Mouse (Mus musculus) right cerebral cortex, postnatal 14 days (tissue): ENCODE data around the gene Chsy1.

Source experiments
- DNase-seq: peaks from one replicate; pipeline ENCODE4 v3.0.0; 2022

Chsy1 gene

DNA sequence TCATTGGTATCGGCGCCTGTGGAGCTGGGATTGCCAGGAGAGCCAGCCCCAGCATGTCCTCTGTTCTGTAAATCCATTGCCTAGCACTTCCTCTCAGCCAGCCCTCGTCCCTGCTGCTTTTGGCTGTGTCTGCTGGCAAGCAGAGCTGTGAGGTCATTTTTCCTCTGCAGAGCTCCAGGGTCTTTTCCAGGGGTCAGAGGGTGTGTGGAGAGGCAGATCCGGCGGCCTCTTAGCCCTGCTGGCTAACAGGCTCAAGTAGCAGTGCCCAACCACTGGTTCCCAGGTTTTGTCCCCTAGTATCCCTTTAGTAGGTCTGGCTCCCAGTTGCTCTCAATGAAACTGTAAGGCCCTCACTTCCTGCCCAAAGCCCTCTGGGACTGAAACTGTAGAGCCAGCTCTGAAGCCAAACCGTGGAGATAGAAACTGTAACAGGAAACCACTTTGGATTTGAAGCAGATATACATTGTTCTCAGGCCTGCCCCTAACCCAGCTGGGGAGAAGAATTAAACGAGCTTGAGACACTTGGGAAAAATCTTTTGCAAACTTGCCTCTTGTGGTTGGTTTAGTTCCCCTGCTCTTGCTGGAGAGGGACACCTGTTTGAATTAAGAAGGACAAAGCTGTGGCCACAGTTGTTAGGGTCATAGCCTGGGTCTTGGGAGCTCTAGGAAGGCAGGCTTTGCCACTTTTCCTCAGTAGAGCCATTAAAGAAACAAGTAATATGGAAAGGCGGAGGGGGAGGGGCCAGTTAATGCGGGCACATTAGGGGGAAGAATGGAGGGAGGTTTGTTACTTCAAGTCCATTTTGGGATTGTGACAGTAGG is 109.1 kb downstream of the Chsy1 start:
- no peak for DNase-seq

DNA sequence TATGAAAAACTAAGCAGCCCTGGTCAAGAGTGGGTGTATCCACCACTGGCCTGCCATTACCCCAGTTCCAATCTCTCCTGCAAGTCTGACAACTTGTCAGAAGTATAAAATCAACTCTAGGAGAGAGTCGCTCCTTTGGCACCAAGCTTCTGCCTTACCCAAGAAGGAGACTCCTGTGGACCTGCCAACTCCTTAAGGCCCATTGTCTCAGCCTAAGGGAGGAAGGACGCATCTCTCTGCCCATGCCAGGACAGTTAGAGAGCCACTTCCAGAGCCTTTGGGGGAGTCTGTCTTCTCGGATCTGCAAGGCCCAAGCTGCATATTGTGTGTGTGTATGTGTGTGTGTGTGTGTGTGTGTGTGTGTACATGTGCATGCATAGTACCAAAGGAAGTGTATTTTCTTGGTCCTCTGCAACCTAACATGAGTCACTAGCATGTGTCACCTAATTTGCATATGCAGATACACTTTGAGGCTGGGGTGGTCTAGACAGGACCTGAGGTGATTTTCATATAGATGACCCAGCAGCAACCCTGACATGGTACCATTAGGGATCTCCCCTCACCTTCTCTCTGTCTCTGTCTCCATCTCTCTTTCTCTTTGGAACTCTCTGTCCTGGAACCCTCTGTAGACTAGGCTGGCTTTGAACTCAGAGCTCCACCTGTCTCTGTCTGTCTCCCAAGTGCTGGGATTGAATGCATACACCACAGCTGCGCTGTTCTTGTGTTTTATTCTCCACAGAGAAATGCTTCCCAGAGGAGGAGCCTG is 109.9 kb downstream of the Chsy1 start:
- DNase-seq, result no peak

DNA sequence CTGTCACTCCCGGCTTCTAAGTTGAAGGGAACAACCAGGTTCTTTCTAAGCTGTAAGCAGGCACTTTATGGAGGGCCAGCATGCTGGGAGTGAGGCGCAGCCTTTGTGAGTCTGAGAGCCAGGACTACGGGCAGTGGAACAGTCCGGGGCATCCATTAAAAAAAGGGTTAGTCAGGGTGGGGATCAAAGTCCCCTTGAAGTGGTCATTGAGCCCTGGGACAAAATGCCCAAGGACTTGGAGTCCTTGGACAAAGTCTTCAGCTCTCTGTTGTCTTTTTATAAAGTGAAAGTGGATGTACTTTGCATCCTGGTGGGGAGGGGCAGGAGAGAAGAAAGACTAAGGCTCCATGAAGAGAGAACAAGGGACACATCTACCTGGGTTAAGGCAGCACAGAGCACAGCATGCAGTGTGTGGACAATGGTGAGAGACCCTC is 110.5 kb downstream of the Chsy1 start:
- DNase-seq, result no peak

DNA sequence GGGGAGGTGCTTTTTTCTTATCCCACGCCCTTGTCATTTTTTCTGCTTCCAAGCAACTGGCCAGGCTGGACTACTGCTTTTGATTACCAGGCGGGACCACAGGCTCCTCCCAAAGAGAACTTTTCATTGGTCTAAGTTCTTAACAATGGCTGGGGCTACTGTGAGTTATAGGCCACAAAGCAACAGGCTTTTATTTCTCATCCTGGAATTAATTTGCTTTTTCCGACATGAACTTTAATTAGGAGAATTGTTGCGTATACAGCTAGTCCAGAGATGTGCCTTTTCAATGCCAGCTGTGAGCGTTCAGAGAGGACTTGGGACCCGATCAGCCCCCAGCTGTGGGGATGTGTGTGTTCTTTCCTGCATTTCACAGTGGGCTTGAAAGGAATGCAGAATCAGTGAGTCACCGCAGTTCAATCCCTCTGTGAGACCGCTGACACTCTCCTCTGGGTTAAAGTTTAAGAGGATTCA is 113.3 kb downstream of the Chsy1 start:
- DNase-seq, result no peak
